Mouse (Mus musculus) midbrain, embryonic 16.5 days (tissue): Measurements from ENCODE around the gene Rnf144a. TPM values are rescaled to one million over a fixed set of nuclear protein-coding genes. Genes with fewer than 3 reads are reported as not detected.
"Not testable (repeated sequence)": the region's sequence is repeated elsewhere in the genome, so short reads cannot be mapped to it uniquely, and the experiment has no call there.

Experiments used
- ATAC-seq: fragments of 200-750 bp; cut with Nextera tagmentation; 2 replicates; pipeline ENCODE4 v1.8.0; 2017; ENCODE audit warnings: moderate TSS enrichment
- H3K27ac ChIP-seq: fragments of 300-500 bp; sonication (generic); 2 replicates; pipeline ENCODE4 v1.5.1; 2014; ENCODE audit warnings: mild to moderate bottlenecking, low read length, mixed read lengths
- H3K27me3 ChIP-seq: fragments of 300-500 bp; sonication (generic); 2 replicates; pipeline ENCODE4 v1.6.1; 2014; ENCODE audit warnings: low read depth, low read length, mixed read lengths; ENCODE audit not compliant: control insufficient read depth, insufficient read depth
- H3K36me3 ChIP-seq: fragments of 300-500 bp; sonication (generic); 2 replicates; pipeline ENCODE4 v1.6.1; 2014; ENCODE audit warnings: mild to moderate bottlenecking, low read length, moderate library complexity, mixed read lengths; ENCODE audit not compliant: control insufficient read depth, insufficient read depth
- H3K4me1 ChIP-seq: fragments of 300-500 bp; sonication (generic); 2 replicates; pipeline ENCODE4 v1.6.1; 2014; ENCODE audit warnings: mild to moderate bottlenecking, low read length, mixed read lengths; ENCODE audit not compliant: control insufficient read depth, insufficient read depth
- H3K4me2 ChIP-seq: fragments of 300-500 bp; sonication (generic); 2 replicates; pipeline ENCODE4 v1.6.1; 2014; ENCODE audit warnings: mild to moderate bottlenecking, low read length, mixed read lengths
- H3K4me3 ChIP-seq: fragments of 300-500 bp; sonication (generic); 2 replicates; pipeline ENCODE4 v1.5.1; 2014; ENCODE audit warnings: low read depth, mild to moderate bottlenecking, low read length, moderate library complexity, mixed read lengths
- H3K9ac ChIP-seq: fragments of 300-500 bp; sonication (generic); 2 replicates; pipeline ENCODE4 v1.6.1; 2014; ENCODE audit warnings: low read depth, low read length, mixed read lengths
- H3K9me3 ChIP-seq: fragments of 300-500 bp; sonication (generic); replicated peaks from 2 replicates; pipeline ENCODE4 v1.6.1; 2014; ENCODE audit warnings: mild to moderate bottlenecking, low read length, mixed read lengths; ENCODE audit not compliant: control insufficient read depth, poor library complexity, severe bottlenecking
- WGBS: fragments of 180-500 bp; shearing (Covaris S2); extraction: QIAGEN DNeasy Blood & Tissue Kit; methylation state at CpG from one replicate; pipeline ENCODE4 v1.1.7; 2014; 5-methylcytosine and 5-hydroxymethylcytosine counted together
- polyA plus RNA-seq: library from polyadenylated mRNA; unstranded; fragments of >200 nt; fragmentation: Nextera tagmentation; extraction: Ambion mirVana; gene quantifications from 2 replicates; pipeline ENCODE4 v1.2.1, GENCODE M21; 2015

Gene Rnf144a
- polyA plus RNA-seq, 1 experiment from 2014 or later, result 25.7 TPM

GRCm38 (mm10) chr12:26299515-26300090, 115.5 kb downstream of the Rnf144a start:
- H3K27me3 ChIP-seq, result no peaks in the 10 kb centered on the region
- no peaks in the 10 kb centered on the region for H3K36me3 ChIP-seq
- H3K4me2 ChIP-seq, result no peak overlapping the region
- no peak for ATAC-seq
- no peaks in the 10 kb centered on the region for H3K9me3 ChIP-seq
- no peak overlapping the region for H3K9ac ChIP-seq
- H3K27ac ChIP-seq, result peak overlapping the region; percentile 33; the same call in 1 of the 2 replicates
- 10% methylated on average over 7 of the region's 7 CpGs for WGBS
- H3K4me1 ChIP-seq, result peaks cover 3% of the 10 kb centered on the region; the same call in 1 of the 2 replicates
- no peak overlapping the region for H3K4me3 ChIP-seq

- 20% methylated on average over 1 of the region's 1 CpGs for WGBS
- not testable (repeated sequence) for H3K4me1 ChIP-seq, ATAC-seq, H3K27me3 ChIP-seq, H3K27ac ChIP-seq, H3K36me3 ChIP-seq, H3K9me3 ChIP-seq, H3K4me2 ChIP-seq, H3K4me3 ChIP-seq, H3K9ac ChIP-seq
These were observed 119.1 kb downstream of the Rnf144a start for GRCm38 (mm10) chr12:26295995-26296394.

DNA sequence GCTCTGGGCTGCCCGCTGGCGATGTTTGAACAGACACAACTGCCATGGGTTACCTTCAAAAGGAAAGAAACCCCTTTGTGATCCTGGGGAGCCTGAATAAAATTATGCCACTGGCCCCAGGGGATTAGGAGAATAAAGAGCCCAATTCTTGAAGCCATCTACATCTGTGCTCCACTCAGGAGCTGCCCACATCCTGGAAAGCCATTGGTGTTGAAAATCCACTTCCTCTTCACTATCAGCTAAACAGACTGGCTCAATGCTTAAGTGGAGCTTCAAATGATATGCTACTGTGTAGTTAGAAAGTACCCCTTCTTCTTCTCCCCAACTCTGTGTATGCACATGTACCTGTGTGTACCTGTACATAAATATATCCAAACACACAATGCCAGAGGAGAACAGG, 125.9 kb downstream of the Rnf144a start:
- Histone ChIP-seq H3K4me1 (no peaks in the 10 kb centered on the region), H3K27me3 (no peaks in the 10 kb centered on the region), H3K9me3 (no peaks in the 10 kb centered on the region), H3K27ac (no peak overlapping the region), H3K4me3 (no peak overlapping the region), H3K36me3 (no peaks in the 10 kb centered on the region), H3K4me2 (no peak overlapping the region), H3K9ac (no peak overlapping the region)
- 72% methylated on average over 2 of the region's 2 CpGs for WGBS
- no peak for ATAC-seq

GRCm38 (mm10) chr12:26288347-26288746, 126.7 kb downstream of the Rnf144a start:
- H3K27ac ChIP-seq, result no peak overlapping the region
- WGBS, result 75% methylated on average over 1 of the region's 1 CpGs
- H3K9me3 ChIP-seq, result no peaks in the 10 kb centered on the region
- ATAC-seq, result no peak
- no peak overlapping the region for H3K9ac ChIP-seq
- no peaks in the 10 kb centered on the region for H3K4me1 ChIP-seq
- H3K36me3 ChIP-seq, result no peaks in the 10 kb centered on the region
- no peak overlapping the region for H3K4me3 ChIP-seq
- no peaks in the 10 kb centered on the region for H3K27me3 ChIP-seq
- H3K4me2 ChIP-seq, result no peak overlapping the region

DNA sequence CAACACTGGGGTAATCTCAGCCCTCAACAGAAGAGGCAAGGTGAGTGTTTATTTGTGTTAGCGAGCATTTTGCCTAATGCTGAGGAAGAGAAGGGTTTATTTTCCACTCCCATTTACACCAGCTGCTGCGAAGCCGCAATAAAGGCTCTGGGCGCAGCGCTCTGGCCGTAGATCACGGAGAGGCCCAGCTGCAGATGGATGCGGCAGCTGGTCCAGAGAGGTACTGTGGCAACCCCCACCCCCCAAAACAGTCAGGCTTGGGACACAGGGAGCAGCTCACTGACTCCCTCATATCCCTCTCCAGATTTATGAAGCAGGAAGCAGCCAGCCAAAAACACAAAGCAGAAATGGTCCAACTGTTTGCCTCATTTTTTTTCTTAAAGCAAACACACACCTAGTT, 129.1 kb downstream of the Rnf144a start:
- H3K9ac ChIP-seq, result no peak overlapping the region
- no peaks in the 10 kb centered on the region for H3K36me3 ChIP-seq
- H3K9me3 ChIP-seq, result no peaks in the 10 kb centered on the region; the same call in 1 of the 2 replicates
- no peak overlapping the region for H3K4me2 ChIP-seq
- no peaks in the 10 kb centered on the region for H3K27me3 ChIP-seq
- H3K4me1 ChIP-seq, result no peaks in the 10 kb centered on the region
- H3K4me3 ChIP-seq, result no peak overlapping the region
- H3K27ac ChIP-seq, result no peak overlapping the region
- ATAC-seq, result no peak
- 78% methylated on average over 8 of the region's 8 CpGs for WGBS

- ATAC-seq, result no peak
- no peak overlapping the region for H3K27ac ChIP-seq
- no peaks in the 10 kb centered on the region; the same call in 1 of the 2 replicates for H3K9me3 ChIP-seq
- H3K4me1 ChIP-seq, result no peaks in the 10 kb centered on the region
- H3K9ac ChIP-seq, result no peak overlapping the region
- H3K27me3 ChIP-seq, result no peaks in the 10 kb centered on the region
- H3K36me3 ChIP-seq, result no peaks in the 10 kb centered on the region
- H3K4me2 ChIP-seq, result no peak overlapping the region
- no peak overlapping the region for H3K4me3 ChIP-seq
- 85% methylated on average over 3 of the region's 3 CpGs for WGBS
These were observed 129.6 kb downstream of the Rnf144a start for GRCm38 (mm10) chr12:26285460-26285859.

GRCm38 (mm10) chr12:26280719-26281480, 134.2 kb downstream of the Rnf144a start:
- H3K27ac ChIP-seq, result no peak overlapping the region
- no peaks in the 10 kb centered on the region for H3K27me3 ChIP-seq
- H3K36me3 ChIP-seq, result no peaks in the 10 kb centered on the region
- no peak overlapping the region for H3K4me3 ChIP-seq
- 79% methylated on average over 3 of the region's 3 CpGs for WGBS
- H3K9me3 ChIP-seq, result no peaks in the 10 kb centered on the region; the same call in 1 of the 2 replicates
- H3K4me1 ChIP-seq, result peaks cover 4% of the 10 kb centered on the region; the same call in 1 of the 2 replicates
- no peak overlapping the region for H3K4me2 ChIP-seq
- ATAC-seq, result no peak
- H3K9ac ChIP-seq, result no peak overlapping the region

DNA sequence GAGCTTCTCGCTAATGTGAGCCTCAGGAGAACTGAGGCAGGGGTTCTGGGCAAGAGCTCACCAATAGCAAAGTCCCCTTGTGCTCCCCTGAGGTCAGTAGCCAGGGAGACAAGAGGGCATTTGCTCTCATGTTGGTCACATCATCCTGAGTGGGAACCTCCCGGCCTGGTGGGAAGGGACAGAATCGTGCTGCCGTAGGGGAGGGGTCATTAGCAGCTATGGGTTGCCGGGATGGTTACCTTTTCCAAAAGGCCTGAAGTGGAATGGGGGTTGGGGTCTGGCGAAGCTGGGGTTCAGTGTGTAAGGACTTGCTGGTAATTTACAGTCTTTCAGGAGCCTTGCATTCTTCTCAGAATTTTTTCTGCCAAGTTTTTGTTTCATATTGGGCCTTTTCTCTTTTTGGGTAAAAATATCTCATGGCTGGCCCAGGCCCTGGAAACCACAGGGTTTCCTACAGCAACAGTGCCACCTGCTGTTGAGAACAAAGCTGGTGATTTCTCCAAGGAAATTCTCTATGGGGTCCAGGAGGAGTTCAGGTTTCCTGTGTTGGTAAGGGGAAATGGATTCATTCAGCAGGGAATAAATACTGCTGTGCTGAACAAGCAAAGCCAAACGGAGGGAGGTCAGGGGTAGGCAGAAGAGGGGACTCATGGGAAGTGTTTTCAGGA, 137.9 kb downstream of the Rnf144a start:
- H3K9me3 ChIP-seq, result no peaks in the 10 kb centered on the region
- 32% methylated on average over 7 of the region's 7 CpGs for WGBS
- peak overlapping the region; percentile 47; the same call in 1 of the 2 replicates for H3K27ac ChIP-seq
- peaks cover 4% of the 10 kb centered on the region; the same call in 1 of the 2 replicates for H3K4me1 ChIP-seq
- no peak overlapping the region for H3K4me2 ChIP-seq
- no peaks in the 10 kb centered on the region for H3K27me3 ChIP-seq
- no peak overlapping the region for H3K4me3 ChIP-seq
- peak; percentile 81; the same call in 1 of the 2 replicates for ATAC-seq
- no peak overlapping the region; the same call in 1 of the 2 replicates for H3K9ac ChIP-seq
- no peaks in the 10 kb centered on the region for H3K36me3 ChIP-seq

DNA sequence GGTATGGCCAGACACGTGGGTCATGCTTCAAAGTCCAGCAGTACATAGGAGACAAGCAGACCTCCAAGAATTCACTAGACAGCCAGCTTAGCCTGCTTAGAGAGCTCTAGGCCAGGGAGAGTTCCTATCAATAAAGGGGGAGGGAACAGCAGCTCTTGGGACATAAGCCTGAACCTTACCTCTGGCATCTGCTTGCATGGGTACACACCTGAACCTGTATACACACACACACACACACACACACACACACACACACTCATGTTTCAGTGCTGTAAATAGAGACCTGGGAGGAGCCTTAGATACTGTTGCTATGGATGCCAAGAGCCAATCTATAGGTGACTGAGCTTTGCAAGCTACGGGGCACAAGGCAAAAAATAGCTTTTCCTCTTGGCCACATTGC, 138.5 kb downstream of the Rnf144a start:
- 70% methylated on average over 2 of the region's 2 CpGs for WGBS
- H3K27ac ChIP-seq, result no peak overlapping the region
- peak; percentile 58 for ATAC-seq

More for the DNA sequence above, 138.5 kb downstream of the Rnf144a start:
- no peak overlapping the region for H3K4me3 ChIP-seq
- H3K4me2 ChIP-seq, result no peak overlapping the region
- no peak overlapping the region; the same call in 1 of the 2 replicates for H3K9ac ChIP-seq
- peaks cover 4% of the 10 kb centered on the region; the same call in 1 of the 2 replicates for H3K4me1 ChIP-seq
- no peaks in the 10 kb centered on the region for H3K27me3 ChIP-seq
- no peaks in the 10 kb centered on the region for H3K9me3 ChIP-seq
- no peaks in the 10 kb centered on the region for H3K36me3 ChIP-seq
